Mouse (Mus musculus): ENCODE measurements around the gene Tmeff2. TPM values are rescaled to one million over a fixed set of nuclear protein-coding genes. Genes with fewer than 3 reads are reported as not detected.

Gene Tmeff2
- total and polyA plus RNA-seq, 2 experiments from 2014 or later: 38.9 to 67.7 TPM

GRCm38 (mm10) chr1:51106401-51106920, 206.0 kb downstream of the Tmeff2 start:
- no peaks in the 10 kb centered on the region for H3K27me3 ChIP-seq (ENCODE audit: insufficient read depth, low read length)
- H3K27ac ChIP-seq (ENCODE audit: low read depth, low read length): no peak overlapping the region
- no peak for DNase-seq
- H3K4me2 ChIP-seq (ENCODE audit: low read depth): no peak overlapping the region
- no peak overlapping the region for H3K9ac ChIP-seq
- no peaks in the 10 kb centered on the region for H3K4me1 ChIP-seq (ENCODE audit: insufficient read depth)
- ATAC-seq: no peak
- H3K4me3 ChIP-seq (ENCODE audit: low read depth, low read length): no peak overlapping the region
- TF ChIP-seq CTCF (IDR thresholded peaks at IDR 0.05; ENCODE audit: low read depth): no peak
- WGBS: 74% methylated on average over 4 of the region's 4 CpGs
- no peaks in the 10 kb centered on the region for H3K9me3 ChIP-seq (ENCODE audit: low read length)
- no peaks in the 10 kb centered on the region for H3K36me3 ChIP-seq (ENCODE audit: insufficient read depth)

- Histone ChIP-seq H3K27me3 (ENCODE audit: insufficient read depth, low read length) (no peaks in the 10 kb centered on the region), H3K36me3 (ENCODE audit: insufficient read depth) (no peaks in the 10 kb centered on the region), H3K27ac (ENCODE audit: low read depth, low read length) (no peak overlapping the region), H3K4me2 (ENCODE audit: low read depth) (no peak overlapping the region), H3K9me3 (ENCODE audit: low read length) (no peaks in the 10 kb centered on the region), H3K4me3 (ENCODE audit: low read depth, low read length) (no peak overlapping the region), H3K9ac (no peak overlapping the region), H3K4me1 (ENCODE audit: insufficient read depth) (no peaks in the 10 kb centered on the region)
- WGBS: 55% methylated on average over 2 of the region's 2 CpGs
- DNase-seq (no peak), ATAC-seq (no peak)
- TF ChIP-seq CTCF (IDR thresholded peaks at IDR 0.05; ENCODE audit: low read depth): no peak
Observed at GRCm38 (mm10) chr1:51107299-51107698, 206.9 kb downstream of the Tmeff2 start.

GRCm38 (mm10) chr1:51114721-51115120, 214.3 kb downstream of the Tmeff2 start:
- H3K36me3 ChIP-seq (ENCODE audit: insufficient read depth): no peaks in the 10 kb centered on the region
- no peaks in the 10 kb centered on the region for H3K4me1 ChIP-seq (ENCODE audit: insufficient read depth)
- no peak for ATAC-seq
- no peak overlapping the region for H3K4me2 ChIP-seq (ENCODE audit: low read depth)
- H3K27me3 ChIP-seq (ENCODE audit: insufficient read depth, low read length): no peaks in the 10 kb centered on the region
- H3K9ac ChIP-seq: no peak overlapping the region
- H3K4me3 ChIP-seq (ENCODE audit: low read depth, low read length): no peak overlapping the region
- DNase-seq: no peak
- H3K9me3 ChIP-seq (ENCODE audit: low read length): no peaks in the 10 kb centered on the region
- no peak for TF ChIP-seq CTCF (IDR thresholded peaks at IDR 0.05; ENCODE audit: low read depth)
- no peak overlapping the region for H3K27ac ChIP-seq (ENCODE audit: low read depth, low read length)
- WGBS: 50% methylated on average over 5 of the region's 5 CpGs

- Histone ChIP-seq H3K4me1 (ENCODE audit: insufficient read depth) (no peaks in the 10 kb centered on the region), H3K27me3 (ENCODE audit: insufficient read depth, low read length) (no peaks in the 10 kb centered on the region), H3K4me2 (ENCODE audit: low read depth) (no peak overlapping the region), H3K4me3 (ENCODE audit: low read depth, low read length) (no peak overlapping the region), H3K27ac (ENCODE audit: low read depth, low read length) (no peak overlapping the region), H3K36me3 (ENCODE audit: insufficient read depth) (no peaks in the 10 kb centered on the region), H3K9me3 (ENCODE audit: low read length) (no peaks in the 10 kb centered on the region), H3K9ac (no peak overlapping the region)
- WGBS: 67% methylated on average over 5 of the region's 5 CpGs
- TF ChIP-seq CTCF (IDR thresholded peaks at IDR 0.05; ENCODE audit: low read depth): no peak
- DNase-seq: no peak
- ATAC-seq: peak; percentile 43; the same call in 1 of the 2 replicates
Observed at GRCm38 (mm10) chr1:51115761-51116160, 215.3 kb downstream of the Tmeff2 start.

GRCm38 (mm10) chr1:51117830-51118229, 217.4 kb downstream of the Tmeff2 start:
- Histone ChIP-seq H3K4me1 (ENCODE audit: insufficient read depth) (no peaks in the 10 kb centered on the region), H3K27ac (ENCODE audit: low read depth, low read length) (no peak overlapping the region), H3K4me2 (ENCODE audit: low read depth) (no peak overlapping the region), H3K36me3 (ENCODE audit: insufficient read depth) (no peaks in the 10 kb centered on the region), H3K27me3 (ENCODE audit: insufficient read depth, low read length) (no peaks in the 10 kb centered on the region), H3K4me3 (ENCODE audit: low read depth, low read length) (no peak overlapping the region), H3K9ac (no peak overlapping the region), H3K9me3 (ENCODE audit: low read length) (no peaks in the 10 kb centered on the region)
- no peak for TF ChIP-seq CTCF (IDR thresholded peaks at IDR 0.05; ENCODE audit: low read depth)
- ATAC-seq (no peak), DNase-seq (no peak)
- 88% methylated on average over 2 of the region's 2 CpGs for WGBS

GRCm38 (mm10) chr1:51125671-51126424, 225.4 kb downstream of the Tmeff2 start:
- peak; percentile 35 for DNase-seq
- ATAC-seq: peak; percentile 74
- Histone ChIP-seq H3K9ac (no peak overlapping the region), H3K27ac (ENCODE audit: low read depth, low read length) (no peak overlapping the region), H3K4me1 (ENCODE audit: insufficient read depth) (no peaks in the 10 kb centered on the region), H3K4me2 (ENCODE audit: low read depth) (no peak overlapping the region), H3K4me3 (ENCODE audit: low read depth, low read length) (no peak overlapping the region), H3K36me3 (ENCODE audit: insufficient read depth) (no peaks in the 10 kb centered on the region), H3K27me3 (ENCODE audit: insufficient read depth, low read length) (no peaks in the 10 kb centered on the region), H3K9me3 (ENCODE audit: low read length) (no peaks in the 10 kb centered on the region)
- no peak for TF ChIP-seq CTCF (IDR thresholded peaks at IDR 0.05; ENCODE audit: low read depth)
- 21% methylated on average over 10 of the region's 10 CpGs for WGBS

GRCm38 (mm10) chr1:51126425-51126765, 225.9 kb downstream of the Tmeff2 start:
- no peak for TF ChIP-seq CTCF (IDR thresholded peaks at IDR 0.05; ENCODE audit: low read depth)
- H3K27ac ChIP-seq (ENCODE audit: low read depth, low read length): no peak overlapping the region
- H3K4me1 ChIP-seq (ENCODE audit: insufficient read depth): no peaks in the 10 kb centered on the region
- ATAC-seq: peak; percentile 88
- WGBS: 24% methylated on average over 5 of the region's 5 CpGs
- H3K9me3 ChIP-seq (ENCODE audit: low read length): no peaks in the 10 kb centered on the region
- no peaks in the 10 kb centered on the region for H3K27me3 ChIP-seq (ENCODE audit: insufficient read depth, low read length)
- H3K4me3 ChIP-seq (ENCODE audit: low read depth, low read length): no peak overlapping the region
- no peak overlapping the region for H3K4me2 ChIP-seq (ENCODE audit: low read depth)
- DNase-seq: peak; percentile 34
- H3K9ac ChIP-seq: no peak overlapping the region
- no peaks in the 10 kb centered on the region for H3K36me3 ChIP-seq (ENCODE audit: insufficient read depth)
